In the genomic region with DNA sequence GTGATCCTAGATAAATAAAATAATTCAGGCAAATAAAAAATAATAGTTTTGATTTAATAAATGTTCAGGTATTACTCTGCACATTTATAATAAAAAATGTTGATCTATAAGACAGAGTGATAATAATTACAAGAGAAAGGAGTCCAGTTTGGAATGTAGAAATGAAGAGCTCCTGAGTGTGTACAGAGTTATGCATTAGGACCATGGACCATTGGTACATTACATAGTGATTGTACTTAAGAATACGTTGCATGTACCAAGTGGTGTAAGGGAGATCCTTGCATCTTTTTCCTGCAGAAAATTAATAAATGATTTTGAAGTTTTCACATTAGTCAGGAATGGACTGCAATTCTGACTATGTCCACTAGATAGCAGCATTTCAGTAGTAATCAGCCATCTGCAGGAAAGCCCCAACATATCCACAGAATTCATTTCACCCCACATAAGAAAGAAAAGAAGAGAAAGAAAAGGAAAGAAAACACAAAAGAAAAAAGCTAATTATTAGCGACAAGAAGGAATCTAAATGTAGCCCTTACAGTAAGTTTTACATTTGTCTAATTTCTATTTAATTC, we compare ENCODE assay signal across 9 mouse cellular contexts.
DNase-seq lines count a peak whose midpoint lies in the region; ATAC-seq lines count a peak whose summit lies in the region.
"Had no signal": no experiment of that assay in that cellular context is flagged by ENCODE, and none has a peak within 500 bp of the region (broad histone marks: within the 10 kb centered on the region; RNA-seq: fewer than 3 reads in every experiment).

No protein-coding gene starts in this region.

- H3K27ac ChIP-seq in hindbrain, embryonic 14.5 days: no peak overlapping the region
- H3K27ac ChIP-seq in hindbrain, embryonic 10.5 days: no peak overlapping the region
- H3K27ac ChIP-seq: limb, embryonic 13.5 days had no signal

- H3K4me2 ChIP-seq in hindbrain, embryonic 14.5 days (replicated peaks): no peak overlapping the region
- H3K4me2 ChIP-seq: limb, embryonic 13.5 days had no signal

- no peak overlapping the region for H3K9ac ChIP-seq in hindbrain, embryonic 14.5 days
- H3K9ac ChIP-seq: limb, embryonic 13.5 days had no signal

- WGBS in hindbrain, embryonic 14.5 days: 8% methylated on average over 2 of the region's 2 CpGs
- WGBS in hindbrain, embryonic 10.5 days: 3% methylated on average over 2 of the region's 2 CpGs

- H3K36me3 ChIP-seq in hindbrain, embryonic 14.5 days (replicated peaks; ENCODE audit: control insufficient read depth, insufficient read depth): no peaks in the 10 kb centered on the region
- no peaks in the 10 kb centered on the region for H3K36me3 ChIP-seq in hindbrain, embryonic 10.5 days
- H3K36me3 ChIP-seq: limb, embryonic 13.5 days had no signal

- no peaks in the 10 kb centered on the region for H3K9me3 ChIP-seq in hindbrain, embryonic 14.5 days (ENCODE audit: control insufficient read depth, low read length)
- H3K9me3 ChIP-seq in hindbrain, embryonic 10.5 days: no peaks in the 10 kb centered on the region
- H3K9me3 ChIP-seq: limb, embryonic 13.5 days had no signal

- H3K27me3 ChIP-seq in hindbrain, embryonic 14.5 days (ENCODE audit: control insufficient read depth, insufficient read depth, low read length): no peaks in the 10 kb centered on the region
- H3K27me3 ChIP-seq in hindbrain, embryonic 10.5 days (ENCODE audit: insufficient read depth, poor library complexity, severe bottlenecking): no peaks in the 10 kb centered on the region
- H3K27me3 ChIP-seq: limb, embryonic 13.5 days had no signal

- no peak for ATAC-seq in hindbrain, embryonic 14.5 days (ENCODE audit: low FRiP score)
- ATAC-seq in megakaryocyte-erythroid progenitor cell, adult 5-6 weeks (replicated peaks; ENCODE audit: low FRiP score, low TSS enrichment, poor library complexity, severe bottlenecking): peak; percentile 67; the same call in 1 of the 2 replicates

- no peak overlapping the region for H3K4me3 ChIP-seq in hindbrain, embryonic 14.5 days (replicated peaks; ENCODE audit: low read length)
- H3K4me3 ChIP-seq in hindbrain, embryonic 10.5 days: no peak overlapping the region
- H3K4me3 ChIP-seq: limb, embryonic 13.5 days had no signal

- H3K4me1 ChIP-seq in hindbrain, embryonic 14.5 days (replicated peaks; ENCODE audit: control insufficient read depth, insufficient read depth, low read length): no peaks in the 10 kb centered on the region
- H3K4me1 ChIP-seq in hindbrain, embryonic 10.5 days (replicated peaks): no peaks in the 10 kb centered on the region
- H3K4me1 ChIP-seq: limb, embryonic 13.5 days had no signal

- peak; percentile 84 for DNase-seq in hindbrain, embryonic 14.5 days (ENCODE audit: low spot score)
- DNase-seq in hindbrain, embryonic 10.5 days (ENCODE audit: low spot score): no peak
- DNase-seq in right cerebral cortex, adult 2 months (ENCODE audit: low spot score in 2 of 2): peak; percentile 3 to 57
- DNase-seq in right cerebral cortex, postnatal 25 days: no peak
- peak; percentile 56 for DNase-seq in embryo, embryonic 11 days
- no peak for DNase-seq in spleen, postnatal 4 days (ENCODE audit: low spot score in 2 of 2)
- DNase-seq in ovary, postnatal 36 days (ENCODE audit: low spot score): no peak

Comparison
In these comparisons a context has a peak if more than half of its experiments do, and no peak if none do; other contexts are left out.
1. DNase-seq: peak in hindbrain, embryonic 14.5 days (single experiment), right cerebral cortex, adult 2 months (2 of 2) and embryo, embryonic 11 days (single experiment); none in hindbrain, embryonic 10.5 days (single experiment), right cerebral cortex, postnatal 25 days (single experiment), spleen, postnatal 4 days (0 of 2) and ovary, postnatal 36 days (single experiment).